ENCODE assay signal across 9 mouse cellular contexts in genomic region chr14:54935904-54936830, GRCm38 (mm10). TPM values are rescaled to one million over a fixed set of nuclear protein-coding genes. Genes with fewer than 3 reads are reported as not detected.
DNase-seq lines count a peak whose midpoint lies in the region; ATAC-seq lines count a peak whose summit lies in the region.
"Had no signal": no experiment of that assay in that cellular context is flagged by ENCODE, and none has a peak within 500 bp of the region (broad histone marks: within the 10 kb centered on the region; RNA-seq: fewer than 3 reads in every experiment).

Gene Cmtm5, plus strand, starts transcription at chr14:54936261.

- ATAC-seq in embryonic facial prominence, embryonic 12.5 days (ENCODE audit: insufficient number of reproducible peaks, insufficient read depth, low FRiP score, low TSS enrichment) = peak; percentile 25; the same call in 1 of the 2 replicates
- ATAC-seq in hindbrain, embryonic 16.5 days = peak; percentile 90
- ATAC-seq in limb, embryonic 11.5 days (ENCODE audit: insufficient number of reproducible peaks, low FRiP score, low TSS enrichment, low read depth) = no peak
- no peak for ATAC-seq in stomach, embryonic 14.5 days (ENCODE audit: insufficient number of reproducible peaks, insufficient read depth, low FRiP score, low read depth)
- ATAC-seq in megakaryocyte progenitor cell, adult 5-6 weeks (replicated peaks; ENCODE audit: poor library complexity) = no peak

- H3K27ac ChIP-seq in heart, embryonic 10.5 days = peak within 1 kb of the TSS; percentile 62
- H3K27ac ChIP-seq in embryonic facial prominence, embryonic 12.5 days = peak within 1 kb of the TSS; percentile 78
- peak within 1 kb of the TSS; percentile 63 for H3K27ac ChIP-seq in hindbrain, embryonic 16.5 days (ENCODE audit: low read depth, low read length)
- peak within 1 kb of the TSS; percentile 9; the same call in 1 of the 2 replicates for H3K27ac ChIP-seq in limb, embryonic 11.5 days (replicated peaks; ENCODE audit: low read depth, low read length)
- H3K27ac ChIP-seq in stomach, embryonic 14.5 days (ENCODE audit: low read length) = peak within 1 kb of the TSS; percentile 78

- 0 out of 2 replicates have a peak within 1 kb of the TSS, but pooled peaks have one; percentile 9 for H3K4me3 ChIP-seq in heart, embryonic 10.5 days
- H3K4me3 ChIP-seq in embryonic facial prominence, embryonic 12.5 days = no peak within 1 kb of the TSS
- no peak within 1 kb of the TSS for H3K4me3 ChIP-seq in hindbrain, embryonic 16.5 days (ENCODE audit: low read length)
- no peak within 1 kb of the TSS for H3K4me3 ChIP-seq in limb, embryonic 11.5 days (ENCODE audit: low read depth, low read length)
- no peak within 1 kb of the TSS for H3K4me3 ChIP-seq in stomach, embryonic 14.5 days (ENCODE audit: low read depth, low read length)

- peaks cover 9% of the 10 kb centered on the region for H3K27me3 ChIP-seq in heart, embryonic 10.5 days (ENCODE audit: insufficient read depth, poor library complexity, severe bottlenecking)
- H3K27me3 ChIP-seq in embryonic facial prominence, embryonic 12.5 days = no peaks in the 10 kb centered on the region
- no peaks in the 10 kb centered on the region; the same call in 1 of the 2 replicates for H3K27me3 ChIP-seq in hindbrain, embryonic 16.5 days (replicated peaks; ENCODE audit: control insufficient read depth, insufficient read depth, low read length)
- H3K27me3 ChIP-seq in limb, embryonic 11.5 days (ENCODE audit: control insufficient read depth, insufficient read depth, low read length) = no peaks in the 10 kb centered on the region
- no peaks in the 10 kb centered on the region for H3K27me3 ChIP-seq in stomach, embryonic 14.5 days (ENCODE audit: control insufficient read depth, insufficient read depth, low read length)

- intact Hi-C loops in gastrocnemius, postnatal 36 days (cut with DNase I) = no loop called here

- no peaks in the 10 kb centered on the region for H3K9me3 ChIP-seq in heart, embryonic 10.5 days
- no peaks in the 10 kb centered on the region for H3K9me3 ChIP-seq in embryonic facial prominence, embryonic 12.5 days
- no peaks in the 10 kb centered on the region for H3K9me3 ChIP-seq in hindbrain, embryonic 16.5 days (ENCODE audit: control insufficient read depth, low read length)
- no peaks in the 10 kb centered on the region for H3K9me3 ChIP-seq in limb, embryonic 11.5 days (ENCODE audit: control insufficient read depth, low read length)
- H3K9me3 ChIP-seq in stomach, embryonic 14.5 days (ENCODE audit: control insufficient read depth, low read depth, low read length) = no peaks in the 10 kb centered on the region

- peaks cover 22% of the 10 kb centered on the region for H3K4me1 ChIP-seq in heart, embryonic 10.5 days
- peaks cover 19% of the 10 kb centered on the region for H3K4me1 ChIP-seq in embryonic facial prominence, embryonic 12.5 days
- peaks cover 5% of the 10 kb centered on the region for H3K4me1 ChIP-seq in hindbrain, embryonic 16.5 days (ENCODE audit: control insufficient read depth, insufficient read depth, low read depth, low read length)
- peaks cover 3% of the 10 kb centered on the region; the same call in 1 of the 2 replicates for H3K4me1 ChIP-seq in limb, embryonic 11.5 days (ENCODE audit: control insufficient read depth, insufficient read depth, low read length)
- peaks cover 7% of the 10 kb centered on the region for H3K4me1 ChIP-seq in stomach, embryonic 14.5 days (ENCODE audit: control insufficient read depth, insufficient read depth, low read length)

- 34% methylated on average over 8 of the region's 8 CpGs for WGBS in heart, embryonic 10.5 days
- WGBS in embryonic facial prominence, embryonic 12.5 days = 14% methylated on average over 8 of the region's 8 CpGs
- WGBS in hindbrain, embryonic 16.5 days = 24% methylated on average over 8 of the region's 8 CpGs
- 41% methylated on average over 8 of the region's 8 CpGs for WGBS in limb, embryonic 11.5 days
- WGBS in stomach, embryonic 14.5 days = 33% methylated on average over 8 of the region's 8 CpGs

- H3K36me3 ChIP-seq in heart, embryonic 10.5 days = peaks cover 10% of the 10 kb centered on the region
- H3K36me3 ChIP-seq in embryonic facial prominence, embryonic 12.5 days = no peaks in the 10 kb centered on the region
- H3K36me3 ChIP-seq in hindbrain, embryonic 16.5 days (ENCODE audit: control insufficient read depth, insufficient read depth, low read length) = no peaks in the 10 kb centered on the region
- H3K36me3 ChIP-seq in limb, embryonic 11.5 days (ENCODE audit: control insufficient read depth, insufficient read depth, low read length) = no peaks in the 10 kb centered on the region
- H3K36me3 ChIP-seq in stomach, embryonic 14.5 days (ENCODE audit: control insufficient read depth, insufficient read depth, low read length) = no peaks in the 10 kb centered on the region

- no peak for DNase-seq in heart, embryonic 10.5 days (ENCODE audit: low spot score)
- DNase-seq in heart, adult 9 months (ENCODE audit: low spot score in 2 of 2) = no peak
- no peak for DNase-seq in limb, embryonic 11.5 days (ENCODE audit: low spot score)
- DNase-seq in gastrocnemius, postnatal 36 days = no peak

- peak within 1 kb of the TSS; percentile 42; the same call in 1 of the 2 replicates for H3K9ac ChIP-seq in embryonic facial prominence, embryonic 12.5 days
- peak within 1 kb of the TSS; percentile 8; the same call in 1 of the 2 replicates for H3K9ac ChIP-seq in hindbrain, embryonic 16.5 days (ENCODE audit: low read depth, low read length)
- H3K9ac ChIP-seq in limb, embryonic 11.5 days (ENCODE audit: low read length) = no peak within 1 kb of the TSS
- H3K9ac ChIP-seq in stomach, embryonic 14.5 days (replicated peaks; ENCODE audit: low read depth, low read length) = 0 out of 2 replicates have a peak within 1 kb of the TSS, but pooled peaks have one; percentile 10

- peak within 1 kb of the TSS; percentile 16; the same call in 1 of the 2 replicates for H3K4me2 ChIP-seq in embryonic facial prominence, embryonic 12.5 days (replicated peaks)
- H3K4me2 ChIP-seq in hindbrain, embryonic 16.5 days (ENCODE audit: low read length) = peak within 1 kb of the TSS; percentile 2; the same call in 1 of the 2 replicates
- H3K4me2 ChIP-seq in limb, embryonic 11.5 days (ENCODE audit: low read depth, severe bottlenecking) = no peak within 1 kb of the TSS
- no peak within 1 kb of the TSS for H3K4me2 ChIP-seq in stomach, embryonic 14.5 days (replicated peaks; ENCODE audit: low read depth, low read length)

RNA-seq across cellular contexts. Expression of gene Cmtm5, which starts in this region (rescaled TPM):
- 0.97 and 1.5 TPM in 2 replicates for polyA plus RNA-seq in heart, embryonic 10.5 days (2016; fragmentation: Nextera tagmentation; extraction: Ambion mirVana)
- 6.2 and 9.5 TPM in 2 replicates for polyA plus RNA-seq in embryonic facial prominence, embryonic 12.5 days (2016; fragmentation: Nextera tagmentation; extraction: Ambion mirVana)
- polyA plus RNA-seq in hindbrain, embryonic 16.5 days (2015; fragmentation: Nextera tagmentation; extraction: Ambion mirVana) = 17.0 and 28.5 TPM in 2 replicates
- polyA plus RNA-seq in limb, embryonic 11.5 days (2014; fragmentation: Nextera tagmentation; extraction: Ambion mirVana) = 1.8 and 3.2 TPM in 2 replicates
- polyA plus RNA-seq in stomach, embryonic 14.5 days (2014; fragmentation: Nextera tagmentation; extraction: Ambion mirVana) = 7.1 and 8.5 TPM in 2 replicates
- total RNA-seq in megakaryocyte progenitor cell, adult 5-6 weeks (2015) = not detected in 2 replicates
- total RNA-seq in megakaryocyte progenitor cell, adult 5-6 weeks (2017) = not detected in 2 replicates
- under 1 TPM in 1 of 2 experiments, not detected in 1; 0.42 TPM for total RNA-seq in gastrocnemius, postnatal 36 days (2021)
- polyA plus RNA-seq: C2C12 had no signal

Comparison
In these comparisons a context has a peak if more than half of its experiments do, and no peak if none do; other contexts are left out.
1. H3K27ac ChIP-seq: peak in every context shown above with its lines; median percentile 78 in embryonic facial prominence, embryonic 12.5 days; 78 in stomach, embryonic 14.5 days; 63 in hindbrain, embryonic 16.5 days; 62 in heart, embryonic 10.5 days; 9 in limb, embryonic 11.5 days.
2. ATAC-seq: peak in embryonic facial prominence, embryonic 12.5 days (single experiment) and hindbrain, embryonic 16.5 days (single experiment); none in limb, embryonic 11.5 days (single experiment), stomach, embryonic 14.5 days (single experiment) and megakaryocyte progenitor cell, adult 5-6 weeks (single experiment).
3. H3K4me2 ChIP-seq: peak in embryonic facial prominence, embryonic 12.5 days (single experiment) and hindbrain, embryonic 16.5 days (single experiment); none in limb, embryonic 11.5 days (single experiment) and stomach, embryonic 14.5 days (single experiment).